Comparison of ENCODE assay signal across 8 mouse cellular contexts in genomic region chr7:82175327-82175721, GRCm38 (mm10). TPM values are rescaled to one million over a fixed set of nuclear protein-coding genes. Genes with fewer than 3 reads are reported as not detected.
DNase-seq lines count a peak whose midpoint lies in the region; ATAC-seq and TF ChIP-seq lines count a peak whose summit lies in the region.

No protein-coding gene starts in this region.

- H3K27me3 ChIP-seq in embryonic facial prominence, embryonic 11.5 days (ENCODE audit: control insufficient read depth, insufficient read depth, low read length), result no peaks in the 10 kb centered on the region
- H3K27me3 ChIP-seq in hindbrain, embryonic 15.5 days, result no peaks in the 10 kb centered on the region
- H3K27me3 ChIP-seq in midbrain, postnatal 0 days (ENCODE audit: insufficient read depth, low read length), result no peaks in the 10 kb centered on the region

- peak overlapping the region; percentile 92 for H3K4me2 ChIP-seq in embryonic facial prominence, embryonic 11.5 days (ENCODE audit: low read depth, low read length)
- H3K4me2 ChIP-seq in hindbrain, embryonic 15.5 days, result peak overlapping the region; percentile 64
- peak overlapping the region; percentile 58 for H3K4me2 ChIP-seq in midbrain, postnatal 0 days (ENCODE audit: low read depth, low read length, poor library complexity, severe bottlenecking)

- peak overlapping the region; percentile 67 for H3K9ac ChIP-seq in embryonic facial prominence, embryonic 11.5 days (replicated peaks; ENCODE audit: low read length)
- H3K9ac ChIP-seq in hindbrain, embryonic 15.5 days, result peak overlapping the region; percentile 70
- H3K9ac ChIP-seq in midbrain, postnatal 0 days (replicated peaks; ENCODE audit: low read length, poor library complexity, severe bottlenecking), result peak overlapping the region; percentile 73

- no peak; the same call in 1 of the 2 replicates for ATAC-seq in embryonic facial prominence, embryonic 11.5 days (replicated peaks; ENCODE audit: insufficient number of reproducible peaks, low FRiP score, low TSS enrichment, low read depth)
- peak; percentile 71 for ATAC-seq in hindbrain, embryonic 15.5 days (ENCODE audit: low FRiP score, low read depth)
- ATAC-seq in midbrain, postnatal 0 days (ENCODE audit: low FRiP score), result peak; percentile 45; the same call in 1 of the 2 replicates

- H3K27ac ChIP-seq in layer of hippocampus, adult 2 months, result peak overlapping the region; percentile 92
- H3K27ac ChIP-seq in embryonic facial prominence, embryonic 11.5 days (replicated peaks; ENCODE audit: low read depth, low read length), result no peak overlapping the region
- H3K27ac ChIP-seq in hindbrain, embryonic 15.5 days (replicated peaks), result peak overlapping the region; percentile 78
- H3K27ac ChIP-seq in midbrain, postnatal 0 days (ENCODE audit: low read depth, low read length), result peak overlapping the region; percentile 73

- H3K36me3 ChIP-seq in embryonic facial prominence, embryonic 11.5 days (replicated peaks; ENCODE audit: control insufficient read depth, insufficient read depth, low read depth, low read length), result no peaks in the 10 kb centered on the region
- H3K36me3 ChIP-seq in hindbrain, embryonic 15.5 days, result no peaks in the 10 kb centered on the region
- H3K36me3 ChIP-seq in midbrain, postnatal 0 days (ENCODE audit: insufficient read depth, low read length), result no peaks in the 10 kb centered on the region

- no peak for DNase-seq in layer of hippocampus, adult 2 months (ENCODE audit: low spot score in 2 of 2)
- DNase-seq in layer of hippocampus, adult 11-12 months (ENCODE audit: low spot score), result no peak
- DNase-seq in embryonic facial prominence, embryonic 11.5 days (ENCODE audit: low spot score), result no peak
- DNase-seq in midbrain, postnatal 0 days (ENCODE audit: low spot score), result peak; percentile 21
- DNase-seq in embryo, embryonic 11 days, result no peak
- DNase-seq in kidney, adult 18-20 months, result no peak
- no peak for DNase-seq in gastrocnemius, postnatal 10 days

- TF ChIP-seq CTCF in layer of hippocampus, adult 2 months (conservative IDR thresholded peaks at IDR 0.05), result no peak
- no peak for TF ChIP-seq CTCF in midbrain, postnatal 0 days (IDR thresholded peaks at IDR 0.05)

- H3K4me3 ChIP-seq in layer of hippocampus, adult 2 months, result peak overlapping the region; percentile 82
- peak overlapping the region; percentile 73 for H3K4me3 ChIP-seq in embryonic facial prominence, embryonic 11.5 days (ENCODE audit: low read depth, low read length)
- H3K4me3 ChIP-seq in hindbrain, embryonic 15.5 days, result peak overlapping the region; percentile 69
- peak overlapping the region; percentile 62 for H3K4me3 ChIP-seq in midbrain, postnatal 0 days (ENCODE audit: low read depth, low read length)

- H3K4me1 ChIP-seq in embryonic facial prominence, embryonic 11.5 days (ENCODE audit: control insufficient read depth, insufficient read depth, low read length), result no peaks in the 10 kb centered on the region; the same call in 1 of the 2 replicates
- peaks cover 18% of the 10 kb centered on the region for H3K4me1 ChIP-seq in hindbrain, embryonic 15.5 days (replicated peaks)
- H3K4me1 ChIP-seq in midbrain, postnatal 0 days (ENCODE audit: insufficient read depth, low read length), result peaks cover 2% of the 10 kb centered on the region; the same call in 1 of the 2 replicates

- no peaks in the 10 kb centered on the region for H3K9me3 ChIP-seq in embryonic facial prominence, embryonic 11.5 days (replicated peaks; ENCODE audit: control insufficient read depth, low read length)
- H3K9me3 ChIP-seq in hindbrain, embryonic 15.5 days, result no peaks in the 10 kb centered on the region
- no peaks in the 10 kb centered on the region for H3K9me3 ChIP-seq in midbrain, postnatal 0 days (ENCODE audit: low read length)

- WGBS in embryonic facial prominence, embryonic 11.5 days, result 3% methylated on average over 16 of the region's 16 CpGs
- WGBS in hindbrain, embryonic 15.5 days, result under 1% methylated on average over 16 of the region's 16 CpGs
- under 1% methylated on average over 14 of the region's 16 CpGs for WGBS in midbrain, postnatal 0 days

RNA-seq across cellular contexts. Expression of gene Sh3gl3, which starts 1.7 kb away (rescaled TPM):
- 10 to 100 TPM; 41.9 to 42.0 TPM for total RNA-seq in layer of hippocampus, adult 2 months (2021)
- 38.4 and 42.6 TPM in 2 replicates for polyA plus RNA-seq in embryonic facial prominence, embryonic 11.5 days (2014; fragmentation: Nextera tagmentation; extraction: Ambion mirVana)
- polyA plus RNA-seq in hindbrain, embryonic 15.5 days (2015; fragmentation: Nextera tagmentation; extraction: Ambion mirVana), result 63.4 and 66.3 TPM in 2 replicates
- 58.6 and 70.4 TPM in 2 replicates for total RNA-seq in midbrain, postnatal 0 days (2014; rRNA removed)
- polyA plus RNA-seq in midbrain, postnatal 0 days (2015; fragmentation: Nextera tagmentation; extraction: Ambion mirVana), result 102 and 108 TPM in 2 replicates
- total RNA-seq in gastrocnemius, postnatal 10 days (2021), result 1 to 10 TPM; 3.2 to 3.8 TPM

Comparison
In these comparisons a context has a peak if more than half of its experiments do, and no peak if none do; other contexts are left out.
1. RNA of gene Sh3gl3, which starts 1.7 kb away (total RNA-seq): 58.6 to 70.4 TPM in midbrain, postnatal 0 days and 41.9 to 42.0 TPM in layer of hippocampus, adult 2 months; 3.2 to 3.8 TPM in gastrocnemius, postnatal 10 days; every median in the first group is over 4 times any median in the second.
2. Peak in every context shown above with its lines, with median percentiles within 50 percentile points of each other: H3K4me3 ChIP-seq, H3K4me2 ChIP-seq and H3K9ac ChIP-seq.